8 mouse cellular contexts compared by ENCODE assay signal in genomic region chr3:101806149-101806548, GRCm38 (mm10). TPM values are rescaled to one million over a fixed set of nuclear protein-coding genes. Genes with fewer than 3 reads are reported as not detected.
DNase-seq lines count a peak whose midpoint lies in the region; ATAC-seq and TF ChIP-seq lines count a peak whose summit lies in the region.

No protein-coding gene starts in this region.

- no peaks in the 10 kb centered on the region for H3K9me3 ChIP-seq in heart, embryonic 13.5 days
- H3K9me3 ChIP-seq in kidney, postnatal 0 days (replicated peaks; ENCODE audit: low read length) = no peaks in the 10 kb centered on the region

- WGBS in heart, embryonic 13.5 days = 4% methylated on average over 16 of the region's 16 CpGs
- 5% methylated on average over 16 of the region's 16 CpGs for WGBS in kidney, postnatal 0 days

- H3K4me3 ChIP-seq in heart, embryonic 13.5 days = no peak overlapping the region
- H3K4me3 ChIP-seq in kidney, postnatal 0 days (replicated peaks; ENCODE audit: low read depth, low read length) = no peak overlapping the region

- H3K27me3 ChIP-seq in heart, embryonic 13.5 days (replicated peaks) = no peaks in the 10 kb centered on the region
- H3K27me3 ChIP-seq in kidney, postnatal 0 days (ENCODE audit: insufficient read depth, low read length) = no peaks in the 10 kb centered on the region

- no peaks in the 10 kb centered on the region for H3K36me3 ChIP-seq in heart, embryonic 13.5 days
- H3K36me3 ChIP-seq in kidney, postnatal 0 days (ENCODE audit: insufficient read depth, low read length) = no peaks in the 10 kb centered on the region

- peak; percentile 10; the same call in 1 of the 2 replicates for ATAC-seq in heart, embryonic 13.5 days (ENCODE audit: extremely low read depth, insufficient number of reproducible peaks, low FRiP score, low TSS enrichment)
- peak; percentile 88 for ATAC-seq in kidney, postnatal 0 days (replicated peaks; ENCODE audit: low FRiP score, low read depth)
- peak; percentile 85 for ATAC-seq in monocyte, adult 5-6 weeks (replicated peaks; ENCODE audit: insufficient number of reproducible peaks, low FRiP score, low TSS enrichment, poor library complexity, severe bottlenecking)

- H3K9ac ChIP-seq in heart, embryonic 13.5 days = peak overlapping the region; percentile 62; the same call in 1 of the 2 replicates
- no peak overlapping the region for H3K9ac ChIP-seq in kidney, postnatal 0 days (ENCODE audit: low read depth, low read length)

- DNase-seq in A20 (ENCODE audit: low read depth, low spot score) = peak; percentile 70
- DNase-seq in brain, adult 2 months (ENCODE audit: low read depth, low spot score) = peak; percentile 95
- peak; percentile 39 for DNase-seq in fibroblast of lung, adult 2 months (ENCODE audit: low read depth)
- peak; percentile 91 for DNase-seq in kidney, postnatal 0 days (ENCODE audit: low spot score)
- peak; percentile 81 for DNase-seq in liver
- DNase-seq in spleen, postnatal 4 days (ENCODE audit: low spot score in 2 of 2) = peak; percentile 65 to 85

- peak overlapping the region; percentile 46 for H3K4me2 ChIP-seq in heart, embryonic 13.5 days
- 0 out of 2 replicates have a peak overlapping the region, but pooled peaks have one; percentile 14 for H3K4me2 ChIP-seq in kidney, postnatal 0 days (ENCODE audit: low read length)

- peak overlapping the region; percentile 99 for H3K27ac ChIP-seq in heart, embryonic 13.5 days (replicated peaks)
- H3K27ac ChIP-seq in kidney, postnatal 0 days = peak overlapping the region; percentile 74

- H3K4me1 ChIP-seq in heart, embryonic 13.5 days = peaks cover 71% of the 10 kb centered on the region
- H3K4me1 ChIP-seq in kidney, postnatal 0 days (replicated peaks; ENCODE audit: insufficient read depth, low read length) = 0 out of 2 replicates have a peak, but pooled peaks cover 14% of the 10 kb centered on the region

- TF ChIP-seq CTCF in kidney, postnatal 0 days (IDR thresholded peaks at IDR 0.05; ENCODE audit: low read depth) = peak; percentile 99

RNA-seq across cellular contexts. Expression of gene Mab21l3, which starts 42.6 kb away (rescaled TPM):
- 0.28 and 0.55 TPM in 2 replicates for polyA plus RNA-seq in heart, embryonic 13.5 days (2015; fragmentation: Nextera tagmentation; extraction: Ambion mirVana)
- 1.0 TPM in 2 replicates for polyA plus RNA-seq in kidney, postnatal 0 days (2015; fragmentation: Nextera tagmentation; extraction: Ambion mirVana)
- not detected in 3 replicates for total RNA-seq in monocyte, adult 5-6 weeks (2017)

Comparison
In these comparisons a context has a peak if more than half of its experiments do, and no peak if none do; other contexts are left out.
1. DNase-seq: peak in every context shown above with its lines; median percentile 95 in brain, adult 2 months; 91 in kidney, postnatal 0 days; 81 in liver; 75 in spleen, postnatal 4 days; 70 in A20; 39 in fibroblast of lung, adult 2 months.
2. ATAC-seq: peak in every context shown above with its lines; median percentile 88 in kidney, postnatal 0 days; 85 in monocyte, adult 5-6 weeks; 10 in heart, embryonic 13.5 days.